Mouse (Mus musculus) embryo, embryonic 11 days (tissue): Measurements from ENCODE around the gene Olfr1106.

ENCODE experiments used
- DNase-seq: peaks from one replicate; pipeline ENCODE4 v3.0.0-alpha.2; 2015

Olfr1106 gene

GRCm38 (mm10) chr2:87052173-87052572 is at the start of gene Olfr1106:
Olfr1106 (minus strand) TSS chr2:87052273.
- DNase-seq, result no peak

DNA sequence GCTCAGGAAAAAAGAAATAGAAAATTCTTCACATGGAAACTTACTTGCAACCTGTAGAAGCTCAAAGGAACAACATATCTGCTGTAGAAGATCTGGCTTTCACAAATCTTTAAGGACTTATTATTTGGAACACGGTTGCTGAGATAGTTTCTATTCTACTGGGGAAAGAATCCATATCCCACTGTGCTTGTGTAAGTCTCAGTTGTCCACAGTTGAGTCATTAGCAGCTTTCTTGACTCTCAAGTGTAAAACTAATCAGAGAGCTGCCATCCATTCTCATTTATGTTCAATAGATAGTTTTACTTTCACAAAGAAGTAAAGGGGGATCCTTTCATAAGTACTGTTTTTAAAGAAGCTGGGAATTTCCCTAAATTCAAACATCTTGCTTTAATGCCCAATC is 43.8 kb upstream of the Olfr1106 start, which contains the start of gene Olfr1109:
Olfr1109 (minus strand) TSS at position 101 of the 400 bp plus-strand sequence.
- no peak for DNase-seq

DNA sequence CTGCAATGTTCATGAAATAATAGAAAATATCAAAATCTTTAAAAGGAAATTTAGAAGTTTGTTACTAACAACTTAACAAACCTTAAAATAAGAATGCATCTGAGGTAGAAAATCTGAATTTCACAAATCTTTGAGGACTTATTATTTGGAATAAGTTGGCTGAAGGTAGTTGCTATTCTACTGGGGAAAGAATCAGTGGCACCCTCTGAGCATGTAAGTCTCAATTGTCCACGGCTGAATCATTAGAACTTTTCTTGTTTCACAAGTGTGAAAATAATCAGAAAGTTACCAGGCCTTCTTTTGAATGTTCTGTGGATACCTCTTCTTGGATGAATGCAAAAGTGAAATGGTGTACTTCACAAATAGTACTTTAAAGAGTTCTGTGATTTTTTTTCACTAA is 23.6 kb upstream of the Olfr1106 start, which contains the start of gene Olfr1107:
Olfr1107 (minus strand) TSS at position 101 of the 400 bp plus-strand sequence.
- no peak for DNase-seq

DNA sequence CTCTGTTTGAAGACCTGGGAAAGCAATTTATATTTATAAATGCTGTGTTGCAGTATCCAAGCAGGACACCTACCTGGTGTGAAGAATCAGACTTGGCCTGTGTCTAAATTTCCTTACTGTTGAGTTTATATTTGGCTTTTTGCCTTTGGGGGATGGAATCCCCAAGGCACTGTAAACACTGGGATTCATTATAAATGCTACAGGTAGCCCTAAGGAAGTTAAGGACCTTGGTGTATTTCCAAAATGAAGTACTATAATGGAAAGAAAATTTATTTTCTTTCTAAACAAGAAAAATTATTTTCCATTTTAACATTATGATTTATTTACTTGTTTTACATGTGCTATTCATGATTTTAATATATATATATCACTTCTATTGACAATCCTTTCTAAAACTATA is 15.6 kb downstream of the Olfr1106 start, which contains the start of gene Olfr1105:
Olfr1105 (minus strand) TSS at position 101 of the 400 bp plus-strand sequence.
- no peak for DNase-seq

GRCm38 (mm10) chr2:87026980-87027379 is 25.1 kb downstream of the Olfr1106 start, which contains the start of gene Olfr1104:
Olfr1104 (minus strand) TSS chr2:87027080.
- no peak for DNase-seq

DNA sequence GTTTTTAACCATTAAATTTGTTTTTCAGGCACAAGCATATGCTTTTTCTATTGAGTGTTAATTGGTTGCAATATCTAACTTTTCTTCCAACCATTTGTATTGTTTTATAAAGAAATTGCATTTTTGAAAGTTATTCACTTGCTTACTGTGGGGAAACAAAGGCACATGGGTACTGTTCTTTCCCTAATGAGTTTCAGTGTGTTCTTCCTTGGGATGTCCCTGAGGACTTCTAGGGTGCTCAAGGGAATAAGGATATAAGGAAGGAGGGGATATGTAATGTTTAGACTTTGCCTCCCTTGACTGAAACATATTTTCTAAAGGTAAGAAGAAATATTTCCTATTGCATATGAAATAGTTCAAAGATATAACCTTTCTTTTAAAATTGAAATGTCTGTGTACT is 54.0 kb downstream of the Olfr1106 start, which contains the start of gene Olfr1102:
Olfr1102 (plus strand) TSS at position 301 of the 400 bp plus-strand sequence.
- no peak for DNase-seq
